Mouse (Mus musculus) hindbrain, postnatal 0 days (tissue): ENCODE data around the gene Asf1b. TPM values are rescaled to one million over a fixed set of nuclear protein-coding genes. Genes with fewer than 3 reads are reported as not detected.
A peak's percentile ranks its signal among the peaks of the same experiment; 100 is the strongest.

Experiments
- ATAC-seq: fragments of 200-750 bp; cut with Nextera tagmentation; 2 replicates; pipeline ENCODE4 v1.8.0; 2017; ENCODE audit warnings: mild to moderate bottlenecking, moderate TSS enrichment, moderate library complexity
- DNase-seq: peaks from one replicate; pipeline ENCODE4 v3.0.0-alpha.2; 2015; ENCODE audit warnings: low spot score
- H3K27ac ChIP-seq: fragments of 300-500 bp; sonication (generic); 2 replicates; pipeline ENCODE4 v1.5.1; 2014; ENCODE audit warnings: mild to moderate bottlenecking
- H3K27me3 ChIP-seq: fragments of 300-500 bp; sonication (generic); 2 replicates; pipeline ENCODE4 v1.6.1; 2014; ENCODE audit warnings: low read length, mixed read lengths; ENCODE audit not compliant: insufficient read depth
- H3K36me3 ChIP-seq: fragments of 300-500 bp; sonication (generic); 2 replicates; pipeline ENCODE4 v1.6.1; 2014; ENCODE audit warnings: low read length, mixed read lengths; ENCODE audit not compliant: insufficient read depth
- H3K4me1 ChIP-seq: fragments of 300-500 bp; sonication (generic); 2 replicates; pipeline ENCODE4 v1.6.1; 2014; ENCODE audit warnings: antibody characterized with exemption, low read length, mixed read lengths; ENCODE audit not compliant: insufficient read depth
- H3K4me2 ChIP-seq: fragments of 300-500 bp; sonication (generic); 2 replicates; pipeline ENCODE4 v1.6.1; 2014; ENCODE audit warnings: low read depth, mild to moderate bottlenecking, low read length, moderate library complexity, mixed read lengths
- H3K4me3 ChIP-seq: fragments of 300-500 bp; sonication (generic); 2 replicates; pipeline ENCODE4 v1.5.1; 2014; ENCODE audit warnings: low read length
- H3K9ac ChIP-seq: fragments of 300-500 bp; sonication (generic); replicated peaks from 2 replicates; pipeline ENCODE4 v1.6.1; 2014; ENCODE audit warnings: mild to moderate bottlenecking, low read length, moderate library complexity, mixed read lengths
- H3K9me3 ChIP-seq: fragments of 300-500 bp; sonication (generic); 2 replicates; pipeline ENCODE4 v1.6.1; 2016; ENCODE audit warnings: low read length, mixed read lengths
- CTCF ChIP-seq: IDR thresholded peaks from 2 replicates; pipeline ENCODE4 v1.5.1; 2016; ENCODE audit warnings: antibody characterized with exemption, control low read depth, low read depth
- WGBS: fragments of 180-500 bp; shearing (Covaris S2); extraction: QIAGEN DNeasy Blood & Tissue Kit; methylation state at CpG from one replicate; pipeline ENCODE4 v1.1.7; 2014; 5-methylcytosine and 5-hydroxymethylcytosine counted together
- polyA plus RNA-seq: library from polyadenylated mRNA; unstranded; fragments of >200 nt; fragmentation: Nextera tagmentation; extraction: Ambion mirVana; gene quantifications from 2 replicates; pipeline ENCODE4 v1.2.1, GENCODE M21; 2015
- total RNA-seq: library from RNA; depleted of rRNA; stranded (reverse); fragments of >200 nt; gene quantifications from 2 replicates; pipeline ENCODE4 v1.2.3, GENCODE M21; 2014

Asf1b gene
- total and polyA plus RNA-seq, 2 experiments from 2014 or later = 4.7 to 8.3 TPM

- Histone ChIP-seq H3K9ac (no peak overlapping the region), H3K4me2 (no peak overlapping the region), H3K36me3 (peaks cover 5% of the 10 kb centered on the region; the same call in 1 of the 2 replicates), H3K27ac (peak overlapping the region; percentile 26), H3K4me1 (peaks cover 8% of the 10 kb centered on the region; the same call in 1 of the 2 replicates), H3K27me3 (no peaks in the 10 kb centered on the region), H3K9me3 (no peaks in the 10 kb centered on the region), H3K4me3 (no peak overlapping the region)
- DNase-seq (no peak), ATAC-seq (no peak; the same call in 1 of the 2 replicates)
- TF ChIP-seq CTCF = no peak
- WGBS = 44% methylated on average over 5 of the region's 5 CpGs
Measured at GRCm38 (mm10) chr8:83916015-83916414, 39.3 kb upstream of the Asf1b start.

- peaks cover 8% of the 10 kb centered on the region; the same call in 1 of the 2 replicates for H3K4me1 ChIP-seq
- H3K4me3 ChIP-seq = no peak overlapping the region
- no peaks in the 10 kb centered on the region for H3K27me3 ChIP-seq
- no peak overlapping the region for H3K9ac ChIP-seq
- 66% methylated on average over 6 of the region's 6 CpGs for WGBS
- no peaks in the 10 kb centered on the region for H3K9me3 ChIP-seq
- ATAC-seq (no peak), DNase-seq (no peak)
- no peak for TF ChIP-seq CTCF
- no peak overlapping the region for H3K4me2 ChIP-seq
- H3K27ac ChIP-seq = no peak overlapping the region
- peaks cover 15% of the 10 kb centered on the region; the same call in 1 of the 2 replicates for H3K36me3 ChIP-seq
Measured at GRCm38 (mm10) chr8:83917566-83917965, 37.7 kb upstream of the Asf1b start.

- H3K36me3 ChIP-seq = peaks cover 49% of the 10 kb centered on the region
- no peak overlapping the region for H3K27ac ChIP-seq
- H3K4me2 ChIP-seq = no peak overlapping the region
- H3K9ac ChIP-seq = no peak overlapping the region
- ATAC-seq = peak; percentile 57
- DNase-seq = peak; percentile 91
- 63% methylated on average over 3 of the region's 3 CpGs for WGBS
- no peak overlapping the region for H3K4me3 ChIP-seq
- no peaks in the 10 kb centered on the region for H3K9me3 ChIP-seq
- TF ChIP-seq CTCF = peak; percentile 96
- H3K27me3 ChIP-seq = no peaks in the 10 kb centered on the region
- no peaks in the 10 kb centered on the region for H3K4me1 ChIP-seq
Measured at GRCm38 (mm10) chr8:83921558-83921957, 33.7 kb upstream of the Asf1b start.

GRCm38 (mm10) chr8:83922727-83923126 is 32.6 kb upstream of the Asf1b start:
- Histone ChIP-seq H3K27me3 (no peaks in the 10 kb centered on the region), H3K4me2 (no peak overlapping the region), H3K27ac (no peak overlapping the region), H3K4me3 (no peak overlapping the region), H3K4me1 (no peaks in the 10 kb centered on the region), H3K36me3 (peaks cover 49% of the 10 kb centered on the region), H3K9me3 (no peaks in the 10 kb centered on the region), H3K9ac (no peak overlapping the region)
- 94% methylated on average over 8 of the region's 8 CpGs for WGBS
- no peak for TF ChIP-seq CTCF
- ATAC-seq (no peak), DNase-seq (no peak)

GRCm38 (mm10) chr8:83924585-83924984 is 30.7 kb upstream of the Asf1b start:
- WGBS = 88% methylated on average over 5 of the region's 5 CpGs
- DNase-seq = no peak
- H3K4me1 ChIP-seq = no peaks in the 10 kb centered on the region
- ATAC-seq = no peak
- peaks cover 47% of the 10 kb centered on the region for H3K36me3 ChIP-seq
- H3K4me2 ChIP-seq = no peak overlapping the region
- no peak overlapping the region for H3K4me3 ChIP-seq
- H3K27me3 ChIP-seq = no peaks in the 10 kb centered on the region
- H3K27ac ChIP-seq = no peak overlapping the region
- no peaks in the 10 kb centered on the region for H3K9me3 ChIP-seq
- no peak for TF ChIP-seq CTCF
- H3K9ac ChIP-seq = no peak overlapping the region

- H3K4me1 ChIP-seq = no peaks in the 10 kb centered on the region
- TF ChIP-seq CTCF = no peak
- no peak overlapping the region for H3K4me2 ChIP-seq
- 69% methylated on average over 7 of the region's 7 CpGs for WGBS
- H3K9ac ChIP-seq = no peak overlapping the region
- no peak for ATAC-seq
- H3K4me3 ChIP-seq = no peak overlapping the region
- H3K27me3 ChIP-seq = no peaks in the 10 kb centered on the region
- DNase-seq = no peak
- peaks cover 60% of the 10 kb centered on the region for H3K36me3 ChIP-seq
- H3K27ac ChIP-seq = no peak overlapping the region
- no peaks in the 10 kb centered on the region for H3K9me3 ChIP-seq
Measured at GRCm38 (mm10) chr8:83926266-83926665, 29.0 kb upstream of the Asf1b start.

- Histone ChIP-seq H3K4me2 (no peak overlapping the region), H3K36me3 (peaks cover 95% of the 10 kb centered on the region), H3K4me1 (no peaks in the 10 kb centered on the region), H3K27me3 (no peaks in the 10 kb centered on the region), H3K9me3 (no peaks in the 10 kb centered on the region), H3K4me3 (no peak overlapping the region), H3K9ac (no peak overlapping the region), H3K27ac (no peak overlapping the region)
- ATAC-seq (no peak), DNase-seq (no peak)
- TF ChIP-seq CTCF = no peak
- 89% methylated on average over 5 of the region's 5 CpGs for WGBS
Measured at GRCm38 (mm10) chr8:83934222-83934621, 21.1 kb upstream of the Asf1b start.
